Mouse (Mus musculus): Measurements from ENCODE around the gene Pcdh9. TPM values are rescaled to one million over a fixed set of nuclear protein-coding genes. Genes with fewer than 3 reads are reported as not detected.

The Pcdh9 gene
- polyA plus RNA-seq, 1 experiment from 2014 or later, result 0.51 TPM

- WGBS (ENCODE audit: insufficient replicate concordance), result 64% methylated on average over 11 of the region's 11 CpGs
- no peak for ATAC-seq (ENCODE audit: low read depth)
- Histone ChIP-seq H3K27me3 (ENCODE audit: control insufficient read depth, insufficient read depth, low read depth, low read length) (peaks cover 8% of the 10 kb centered on the region), H3K4me3 (ENCODE audit: low read depth, low read length) (no peak overlapping the region), H3K27ac (ENCODE audit: low read length) (no peak overlapping the region), H3K9ac (ENCODE audit: low read depth, low read length) (no peak overlapping the region), H3K4me1 (ENCODE audit: control insufficient read depth, low read depth, low read length) (no peaks in the 10 kb centered on the region), H3K36me3 (ENCODE audit: control insufficient read depth, insufficient read depth) (no peaks in the 10 kb centered on the region), H3K4me2 (ENCODE audit: low read depth, low read length) (no peak overlapping the region), H3K9me3 (replicated peaks; ENCODE audit: control insufficient read depth, low read length) (no peaks in the 10 kb centered on the region)
Observed at GRCm38 (mm10) chr14:93885551-93886084, 4.9 kb downstream of the Pcdh9 start.

- Histone ChIP-seq H3K9me3 (replicated peaks; ENCODE audit: control insufficient read depth, low read length) (no peaks in the 10 kb centered on the region), H3K27me3 (ENCODE audit: control insufficient read depth, insufficient read depth, low read depth, low read length) (peaks cover 4% of the 10 kb centered on the region; the same call in 1 of the 2 replicates), H3K4me1 (ENCODE audit: control insufficient read depth, low read depth, low read length) (no peaks in the 10 kb centered on the region), H3K4me2 (ENCODE audit: low read depth, low read length) (no peak overlapping the region), H3K4me3 (ENCODE audit: low read depth, low read length) (no peak overlapping the region), H3K9ac (ENCODE audit: low read depth, low read length) (no peak overlapping the region), H3K27ac (ENCODE audit: low read length) (no peak overlapping the region), H3K36me3 (ENCODE audit: control insufficient read depth, insufficient read depth) (no peaks in the 10 kb centered on the region)
- ATAC-seq (ENCODE audit: low read depth), result no peak
- 13% methylated on average over 2 of the region's 2 CpGs for WGBS (ENCODE audit: insufficient replicate concordance)
Observed at GRCm38 (mm10) chr14:93884467-93884866, 6.0 kb downstream of the Pcdh9 start.

- H3K9me3 ChIP-seq (replicated peaks; ENCODE audit: control insufficient read depth, low read length), result no peaks in the 10 kb centered on the region
- H3K4me1 ChIP-seq (ENCODE audit: control insufficient read depth, low read depth, low read length), result no peaks in the 10 kb centered on the region
- H3K4me2 ChIP-seq (ENCODE audit: low read depth, low read length), result no peak overlapping the region
- H3K27ac ChIP-seq (ENCODE audit: low read length), result no peak overlapping the region
- H3K36me3 ChIP-seq (ENCODE audit: control insufficient read depth, insufficient read depth), result no peaks in the 10 kb centered on the region
- no peak for ATAC-seq (ENCODE audit: low read depth)
- no peaks in the 10 kb centered on the region for H3K27me3 ChIP-seq (ENCODE audit: control insufficient read depth, insufficient read depth, low read depth, low read length)
- 75% methylated on average over 1 of the region's 1 CpGs for WGBS (ENCODE audit: insufficient replicate concordance)
- H3K9ac ChIP-seq (ENCODE audit: low read depth, low read length), result no peak overlapping the region
- H3K4me3 ChIP-seq (ENCODE audit: low read depth, low read length), result no peak overlapping the region
Observed at GRCm38 (mm10) chr14:93880071-93880470, 10.4 kb downstream of the Pcdh9 start.

- H3K9me3 ChIP-seq (replicated peaks; ENCODE audit: control insufficient read depth, low read length), result no peaks in the 10 kb centered on the region
- H3K4me2 ChIP-seq (ENCODE audit: low read depth, low read length), result no peak overlapping the region
- no peaks in the 10 kb centered on the region for H3K27me3 ChIP-seq (ENCODE audit: control insufficient read depth, insufficient read depth, low read depth, low read length)
- no peaks in the 10 kb centered on the region for H3K4me1 ChIP-seq (ENCODE audit: control insufficient read depth, low read depth, low read length)
- no peak for ATAC-seq (ENCODE audit: low read depth)
- no peaks in the 10 kb centered on the region for H3K36me3 ChIP-seq (ENCODE audit: control insufficient read depth, insufficient read depth)
- H3K9ac ChIP-seq (ENCODE audit: low read depth, low read length), result no peak overlapping the region
- no peak overlapping the region for H3K4me3 ChIP-seq (ENCODE audit: low read depth, low read length)
- H3K27ac ChIP-seq (ENCODE audit: low read length), result no peak overlapping the region
- WGBS (ENCODE audit: insufficient replicate concordance), result 61% methylated on average over 1 of the region's 1 CpGs
Observed at GRCm38 (mm10) chr14:93875968-93876367, 14.5 kb downstream of the Pcdh9 start.

- no peak overlapping the region for H3K4me3 ChIP-seq (ENCODE audit: low read depth, low read length)
- no peak for ATAC-seq (ENCODE audit: low read depth)
- no peak overlapping the region for H3K4me2 ChIP-seq (ENCODE audit: low read depth, low read length)
- H3K27me3 ChIP-seq (ENCODE audit: control insufficient read depth, insufficient read depth, low read depth, low read length), result no peaks in the 10 kb centered on the region
- no peaks in the 10 kb centered on the region for H3K4me1 ChIP-seq (ENCODE audit: control insufficient read depth, low read depth, low read length)
- H3K9me3 ChIP-seq (replicated peaks; ENCODE audit: control insufficient read depth, low read length), result no peaks in the 10 kb centered on the region
- no peak overlapping the region for H3K9ac ChIP-seq (ENCODE audit: low read depth, low read length)
- no peak overlapping the region for H3K27ac ChIP-seq (ENCODE audit: low read length)
- H3K36me3 ChIP-seq (ENCODE audit: control insufficient read depth, insufficient read depth), result no peaks in the 10 kb centered on the region
Observed at GRCm38 (mm10) chr14:93868211-93868610, 22.3 kb downstream of the Pcdh9 start.

GRCm38 (mm10) chr14:93858069-93858468, 32.4 kb downstream of the Pcdh9 start:
- 55% methylated on average over 3 of the region's 3 CpGs for WGBS (ENCODE audit: insufficient replicate concordance)
- H3K4me3 ChIP-seq (ENCODE audit: low read depth, low read length), result no peak overlapping the region
- no peak overlapping the region for H3K9ac ChIP-seq (ENCODE audit: low read depth, low read length)
- no peaks in the 10 kb centered on the region for H3K27me3 ChIP-seq (ENCODE audit: control insufficient read depth, insufficient read depth, low read depth, low read length)
- no peaks in the 10 kb centered on the region for H3K4me1 ChIP-seq (ENCODE audit: control insufficient read depth, low read depth, low read length)
- no peaks in the 10 kb centered on the region for H3K36me3 ChIP-seq (ENCODE audit: control insufficient read depth, insufficient read depth)
- H3K27ac ChIP-seq (ENCODE audit: low read length), result no peak overlapping the region
- H3K9me3 ChIP-seq (replicated peaks; ENCODE audit: control insufficient read depth, low read length), result no peaks in the 10 kb centered on the region
- no peak for ATAC-seq (ENCODE audit: low read depth)
- H3K4me2 ChIP-seq (ENCODE audit: low read depth, low read length), result no peak overlapping the region

GRCm38 (mm10) chr14:93846091-93846677, 44.3 kb downstream of the Pcdh9 start:
- no peak overlapping the region for H3K4me2 ChIP-seq (ENCODE audit: low read depth, low read length)
- no peak overlapping the region for H3K9ac ChIP-seq (ENCODE audit: low read depth, low read length)
- H3K9me3 ChIP-seq (replicated peaks; ENCODE audit: control insufficient read depth, low read length), result no peaks in the 10 kb centered on the region
- H3K4me1 ChIP-seq (ENCODE audit: control insufficient read depth, low read depth, low read length), result no peaks in the 10 kb centered on the region
- H3K4me3 ChIP-seq (ENCODE audit: low read depth, low read length), result no peak overlapping the region
- WGBS (ENCODE audit: insufficient replicate concordance), result 41% methylated on average over 1 of the region's 1 CpGs
- ATAC-seq (ENCODE audit: low read depth), result no peak
- H3K27me3 ChIP-seq (ENCODE audit: control insufficient read depth, insufficient read depth, low read depth, low read length), result no peaks in the 10 kb centered on the region
- H3K36me3 ChIP-seq (ENCODE audit: control insufficient read depth, insufficient read depth), result no peaks in the 10 kb centered on the region
- no peak overlapping the region for H3K27ac ChIP-seq (ENCODE audit: low read length)

GRCm38 (mm10) chr14:93842686-93843288, 47.7 kb downstream of the Pcdh9 start:
- Histone ChIP-seq H3K4me1 (ENCODE audit: control insufficient read depth, low read depth, low read length) (no peaks in the 10 kb centered on the region), H3K27me3 (ENCODE audit: control insufficient read depth, insufficient read depth, low read depth, low read length) (no peaks in the 10 kb centered on the region), H3K36me3 (ENCODE audit: control insufficient read depth, insufficient read depth) (no peaks in the 10 kb centered on the region), H3K27ac (ENCODE audit: low read length) (no peak overlapping the region), H3K4me3 (ENCODE audit: low read depth, low read length) (no peak overlapping the region), H3K9ac (ENCODE audit: low read depth, low read length) (no peak overlapping the region), H3K4me2 (ENCODE audit: low read depth, low read length) (no peak overlapping the region), H3K9me3 (replicated peaks; ENCODE audit: control insufficient read depth, low read length) (no peaks in the 10 kb centered on the region)
- ATAC-seq (ENCODE audit: low read depth), result no peak
- WGBS (ENCODE audit: insufficient replicate concordance), result 71% methylated on average over 3 of the region's 3 CpGs

- Histone ChIP-seq H3K9ac (ENCODE audit: low read depth, low read length) (no peak overlapping the region), H3K4me3 (ENCODE audit: low read depth, low read length) (no peak overlapping the region), H3K27ac (ENCODE audit: low read length) (no peak overlapping the region), H3K4me1 (ENCODE audit: control insufficient read depth, low read depth, low read length) (no peaks in the 10 kb centered on the region), H3K4me2 (ENCODE audit: low read depth, low read length) (no peak overlapping the region), H3K27me3 (ENCODE audit: control insufficient read depth, insufficient read depth, low read depth, low read length) (no peaks in the 10 kb centered on the region), H3K36me3 (ENCODE audit: control insufficient read depth, insufficient read depth) (no peaks in the 10 kb centered on the region), H3K9me3 (replicated peaks; ENCODE audit: control insufficient read depth, low read length) (no peaks in the 10 kb centered on the region)
- 45% methylated on average over 6 of the region's 6 CpGs for WGBS (ENCODE audit: insufficient replicate concordance)
- ATAC-seq (ENCODE audit: low read depth), result no peak
Observed at GRCm38 (mm10) chr14:93832511-93832910, 58.0 kb downstream of the Pcdh9 start.

Measured in liver, embryonic 16.5 days (tissue).